Mouse (Mus musculus) heart, postnatal 4 days (tissue): ENCODE measurements around the gene Dkk3. TPM values are rescaled to one million over a fixed set of nuclear protein-coding genes. Genes with fewer than 3 reads are reported as not detected.
A peak's percentile ranks its signal among the peaks of the same experiment; 100 is the strongest.
"Not testable (repeated sequence)": the region's sequence is repeated elsewhere in the genome, so short reads cannot be mapped to it uniquely, and the experiment has no call there.

ENCODE experiments used
- DNase-seq: peaks from one replicate; pipeline ENCODE4 v3.0.0; 2021
- total RNA-seq, 2 experiments: library from RNA; stranded (reverse); gene quantifications; 2 replicates each; pipeline ENCODE4 v1.2.3; 2021

Gene Dkk3
- total RNA-seq, 2 experiments from 2014 or later = 82.6 to 87.6 TPM

GRCm38 (mm10) chr7:112127954-112128353 lies 30.9 kb downstream of the Dkk3 start:
- no peak for DNase-seq

- DNase-seq = no peak
Measured at GRCm38 (mm10) chr7:112127085-112127637, 31.7 kb downstream of the Dkk3 start.

GRCm38 (mm10) chr7:112125625-112126260 lies 33.1 kb downstream of the Dkk3 start:
- no peak for DNase-seq

GRCm38 (mm10) chr7:112123612-112124011 lies 35.2 kb downstream of the Dkk3 start:
- no peak for DNase-seq

- no peak for DNase-seq
Measured at GRCm38 (mm10) chr7:112121866-112122500, 36.9 kb downstream of the Dkk3 start.

- no peak for DNase-seq
Measured at GRCm38 (mm10) chr7:112120861-112121810, 37.7 kb downstream of the Dkk3 start.

- no peak for DNase-seq
Measured at GRCm38 (mm10) chr7:112119248-112119647, 39.6 kb downstream of the Dkk3 start.

- DNase-seq = no peak
Measured at GRCm38 (mm10) chr7:112118086-112118485, 40.8 kb downstream of the Dkk3 start.

- DNase-seq = no peak
Measured at GRCm38 (mm10) chr7:112117501-112117900, 41.4 kb downstream of the Dkk3 start.

- no peak for DNase-seq
Measured at GRCm38 (mm10) chr7:112110638-112111372, 48.1 kb downstream of the Dkk3 start.

- DNase-seq = no peak
Measured at GRCm38 (mm10) chr7:112108757-112109156, 50.1 kb downstream of the Dkk3 start.

- DNase-seq = no peak
Measured at GRCm38 (mm10) chr7:112103816-112104215, 55.0 kb downstream of the Dkk3 start.

GRCm38 (mm10) chr7:112102933-112103332 lies 55.9 kb downstream of the Dkk3 start:
- no peak for DNase-seq

- DNase-seq = no peak
Measured at GRCm38 (mm10) chr7:112100887-112101286, 58.0 kb downstream of the Dkk3 start.

- DNase-seq = not testable (repeated sequence)
Measured at GRCm38 (mm10) chr7:112094923-112095322, 63.9 kb downstream of the Dkk3 start.

GRCm38 (mm10) chr7:112086186-112086585 lies 72.7 kb downstream of the Dkk3 start:
- DNase-seq = no peak

GRCm38 (mm10) chr7:112085062-112085461 lies 73.8 kb downstream of the Dkk3 start:
- peak; percentile 94 for DNase-seq

- DNase-seq = no peak
Measured at GRCm38 (mm10) chr7:112084222-112084621, 74.6 kb downstream of the Dkk3 start.

- DNase-seq = no peak
Measured at GRCm38 (mm10) chr7:112082636-112083035, 76.2 kb downstream of the Dkk3 start.

- DNase-seq = peak; percentile 14
Measured at GRCm38 (mm10) chr7:112074868-112075267, 84.0 kb downstream of the Dkk3 start.
